Mouse (Mus musculus): Measurements from ENCODE around the gene Vhl.

Vhl gene

DNA sequence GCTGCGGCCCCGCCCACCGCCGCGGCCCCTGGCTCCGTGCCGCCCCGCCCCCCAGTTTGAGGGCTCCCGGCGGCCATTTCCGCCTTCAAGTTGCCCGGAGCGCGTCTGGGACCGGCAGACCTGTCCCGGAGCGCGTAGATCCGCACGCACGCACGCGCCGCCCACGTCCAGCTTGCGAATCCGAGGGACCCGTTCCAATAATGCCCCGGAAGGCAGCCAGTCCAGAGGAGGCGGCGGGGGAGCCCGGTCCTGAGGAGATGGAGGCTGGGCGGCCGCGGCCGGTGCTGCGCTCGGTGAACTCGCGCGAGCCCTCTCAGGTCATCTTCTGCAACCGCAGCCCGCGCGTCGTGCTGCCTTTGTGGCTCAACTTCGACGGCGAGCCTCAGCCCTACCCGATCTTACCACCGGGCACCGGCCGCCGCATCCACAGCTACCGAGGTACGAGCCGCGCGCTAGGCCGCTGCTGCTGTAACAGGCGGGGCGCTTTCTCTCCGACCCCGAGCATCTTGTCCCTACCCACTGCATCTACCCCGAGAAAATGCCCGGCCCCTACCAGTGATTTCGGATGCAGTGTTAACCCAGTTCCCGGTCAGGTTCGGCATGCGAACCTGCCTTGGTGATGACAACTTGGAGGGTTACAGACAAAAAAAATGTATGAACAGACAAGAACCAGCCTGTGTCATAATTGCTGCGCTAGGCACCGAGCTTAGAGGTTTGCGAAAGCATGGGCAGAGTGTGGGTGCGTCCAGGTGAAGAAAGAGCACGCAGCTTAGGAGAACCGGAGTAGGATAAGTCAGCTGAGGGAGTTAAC, at the start of gene Vhl:
Gene Vhl, plus strand, starts transcription at position 19 of the 811 bp plus-strand sequence.
- peak; percentile 81 for DNase-seq (ENCODE audit: low spot score)

DNA sequence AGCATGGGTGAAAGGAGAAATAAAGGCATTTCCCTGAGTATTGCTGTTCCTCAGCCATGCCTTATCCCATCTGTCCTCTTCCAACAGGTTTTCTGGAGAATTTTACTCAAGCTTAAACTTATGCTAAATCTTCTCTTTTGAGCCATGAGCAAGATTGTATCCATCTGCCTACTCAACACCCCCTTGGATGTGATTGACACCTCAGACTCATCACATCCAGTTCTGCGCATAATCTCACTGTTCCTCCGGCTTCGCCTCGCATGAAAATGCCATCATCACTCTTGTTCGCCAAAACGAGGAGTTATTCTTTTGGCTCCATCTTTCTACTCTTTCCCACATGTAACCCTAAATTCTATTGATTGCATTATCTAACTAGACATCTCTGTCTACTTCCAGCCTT, 47.7 kb upstream of the Vhl start:
- no peak for DNase-seq (ENCODE audit: low spot score)

DNA sequence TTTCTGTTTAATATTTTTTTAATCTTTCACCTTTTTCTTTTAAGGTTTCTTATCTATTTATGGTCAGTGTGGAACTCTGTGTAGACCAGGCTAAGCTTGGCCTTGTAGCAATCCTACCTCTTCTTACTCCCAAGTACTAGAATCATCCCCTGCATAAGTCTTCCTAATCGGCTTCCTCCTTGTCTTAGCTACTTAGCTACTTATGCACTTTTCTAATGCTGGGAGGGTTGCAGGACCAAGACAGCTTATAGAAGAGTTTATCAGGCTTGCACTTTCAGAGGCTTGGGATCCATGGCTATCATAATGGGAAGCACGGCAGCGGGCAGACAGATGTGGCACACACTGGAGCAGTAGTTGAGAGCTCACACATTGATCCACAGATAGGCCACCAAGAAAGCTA, 44.5 kb upstream of the Vhl start:
- DNase-seq (ENCODE audit: low spot score), result no peak

DNA sequence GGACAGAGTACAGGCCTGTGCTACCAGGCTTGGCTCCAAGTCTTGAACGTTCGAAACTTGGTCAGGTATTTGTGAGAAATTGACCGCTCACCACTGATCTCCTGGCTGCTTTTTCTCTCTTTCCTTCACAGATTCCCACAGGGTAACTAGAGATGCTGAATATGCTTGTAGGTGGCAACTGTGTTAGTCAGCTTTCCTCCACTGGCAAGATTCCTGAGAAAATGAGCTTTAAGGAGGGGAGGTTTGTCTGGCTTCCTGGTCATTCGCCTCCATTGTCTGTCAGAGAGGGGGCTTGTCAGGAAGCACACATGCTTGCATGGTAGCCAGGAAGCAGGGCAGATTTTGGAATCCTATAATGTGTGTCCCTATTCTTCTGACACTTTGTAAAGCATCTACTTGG, 40.7 kb upstream of the Vhl start:
- DNase-seq (ENCODE audit: low spot score), result no peak

DNA sequence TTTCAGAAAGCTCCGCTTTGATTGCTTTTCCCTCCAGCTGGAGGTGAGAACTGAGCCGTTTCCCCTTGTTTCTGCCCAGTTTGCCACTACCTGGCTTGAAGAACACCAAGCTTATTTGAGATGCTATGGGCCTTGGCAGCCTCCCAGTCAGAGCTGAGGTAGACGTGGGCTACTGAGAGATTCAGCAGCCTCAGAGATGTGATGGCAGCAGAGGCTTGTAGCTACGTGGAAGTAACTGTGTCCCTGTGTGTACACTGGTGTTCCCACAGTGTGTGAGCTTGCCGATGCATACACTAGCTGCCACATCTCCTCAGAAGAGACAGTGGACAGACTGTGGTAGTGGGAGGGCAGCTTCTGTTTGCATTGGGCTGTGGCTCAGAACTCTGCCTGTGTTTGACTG, 38.7 kb upstream of the Vhl start:
- DNase-seq (ENCODE audit: low spot score), result no peak

DNA sequence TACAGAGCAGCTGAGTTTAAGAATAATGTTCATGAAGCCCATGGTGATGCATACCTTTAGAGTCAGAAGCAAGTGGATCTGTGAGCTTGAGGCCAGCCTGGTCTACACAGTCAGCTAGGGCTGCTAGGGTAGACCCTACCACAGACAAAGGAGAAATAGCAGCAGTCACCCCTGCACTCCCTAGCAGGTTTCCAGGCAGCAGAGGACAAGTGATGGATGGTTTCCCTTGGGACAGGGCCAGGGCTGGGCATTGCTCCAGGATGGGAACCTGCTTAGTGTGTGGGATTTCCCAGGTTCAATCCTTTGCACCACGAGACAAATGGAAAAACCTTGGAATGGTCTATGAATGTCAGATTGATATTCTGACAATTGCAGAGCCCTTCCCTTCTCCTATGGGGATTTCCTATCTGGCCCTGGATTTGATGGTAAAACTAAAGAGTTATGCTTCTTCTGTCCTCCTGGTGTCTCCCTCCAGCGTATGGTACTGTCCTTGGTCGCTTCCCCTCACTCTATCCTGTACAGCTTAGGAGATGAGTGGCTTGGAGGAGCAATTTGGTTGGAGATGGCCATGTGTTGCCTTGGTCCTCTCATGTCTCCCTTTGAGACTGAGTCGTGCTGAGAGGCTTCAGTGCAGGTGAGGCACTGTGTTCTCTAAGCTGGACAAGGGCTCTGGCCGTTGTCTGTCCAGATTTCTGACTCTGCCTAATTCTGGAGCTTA, 37.1 kb upstream of the Vhl start:
- peak; percentile 49 for DNase-seq (ENCODE audit: low spot score)

DNA sequence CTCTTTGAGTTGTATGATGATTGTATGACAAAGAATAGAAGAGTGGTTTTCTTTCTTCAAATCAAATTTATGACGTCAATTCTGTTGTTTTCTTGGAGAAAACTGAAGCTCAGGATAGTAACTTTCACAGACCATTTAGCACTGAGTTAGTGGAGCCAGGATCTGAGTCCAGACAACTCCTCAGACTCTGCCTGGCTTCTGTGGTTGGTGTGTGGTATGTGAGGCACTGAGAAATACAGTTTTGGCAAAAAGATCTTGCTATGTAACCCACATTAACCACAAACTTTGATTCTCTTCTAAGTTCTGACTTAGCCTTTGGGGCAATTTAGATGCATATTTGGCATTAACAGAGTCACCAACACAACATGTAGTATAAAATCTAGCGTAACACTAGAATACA, 31.1 kb upstream of the Vhl start:
- DNase-seq (ENCODE audit: low spot score), result no peak

DNA sequence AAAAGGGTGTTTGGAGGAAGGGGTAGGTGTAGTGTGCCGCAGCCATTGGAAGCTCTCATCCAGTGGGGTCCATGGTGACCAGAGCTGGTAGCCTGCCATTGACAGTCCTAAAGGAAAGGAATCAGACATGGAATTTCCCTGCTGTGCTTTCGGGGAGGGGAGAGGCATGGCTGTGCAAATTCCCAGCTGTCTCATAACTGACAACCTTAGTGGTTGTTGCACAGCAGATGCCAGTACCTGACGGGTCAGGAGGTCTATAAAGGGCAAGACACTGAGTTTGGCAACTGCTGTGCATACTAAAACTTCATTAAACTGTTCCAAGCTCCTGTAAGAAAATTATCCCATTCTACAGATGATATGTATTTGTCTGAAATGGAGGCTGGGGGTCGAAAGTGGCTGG, 25.8 kb upstream of the Vhl start:
- no peak for DNase-seq (ENCODE audit: low spot score)

DNA sequence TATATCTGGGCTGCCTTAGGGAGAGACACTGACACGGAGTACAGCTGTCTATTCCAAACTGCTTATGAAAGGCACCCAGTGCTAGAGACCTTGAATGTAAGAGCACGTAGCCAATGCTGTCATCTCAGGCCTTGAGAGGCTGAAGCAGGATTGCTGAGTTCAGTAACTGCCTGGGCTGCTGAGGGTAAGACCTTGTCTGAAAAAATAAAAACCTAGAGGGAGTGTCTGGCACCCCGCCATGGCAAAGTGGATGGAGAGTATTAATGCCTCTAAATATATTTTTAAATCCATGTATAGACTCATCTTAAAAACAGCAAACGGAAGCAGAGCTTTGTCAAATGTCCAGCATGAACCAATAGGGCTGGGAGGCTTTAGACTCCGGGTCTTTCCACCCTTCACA, 23.9 kb upstream of the Vhl start:
- DNase-seq (ENCODE audit: low spot score), result no peak

DNA sequence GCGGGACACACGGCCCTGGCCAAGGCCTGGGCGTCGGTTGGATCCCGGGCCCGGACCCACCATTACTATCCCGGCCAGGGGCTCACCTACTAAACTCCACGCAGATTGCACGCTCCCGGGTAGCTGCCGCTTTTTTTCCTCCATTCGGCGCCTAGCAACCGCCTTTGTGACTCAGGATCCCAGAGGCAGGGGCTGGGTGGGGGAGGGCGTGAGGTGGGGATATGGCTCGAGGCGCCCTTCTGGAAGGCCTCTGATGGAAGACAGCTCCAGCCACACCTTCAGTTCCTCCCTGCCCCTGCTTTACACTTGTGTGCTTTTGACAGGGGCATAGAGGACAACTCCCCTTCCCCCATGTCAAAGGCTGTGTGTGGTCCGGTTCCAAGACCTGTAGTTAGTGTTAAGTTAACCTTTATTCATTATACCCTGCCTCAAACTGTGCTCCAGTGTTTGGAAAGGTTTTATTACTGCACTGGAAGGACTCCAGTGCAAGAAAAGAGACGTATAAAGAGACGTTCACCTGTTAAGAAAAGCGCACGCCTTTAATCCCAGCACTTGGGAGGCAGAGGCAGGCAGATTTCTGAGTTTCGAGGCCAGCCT, 23.1 kb upstream of the Vhl start, which contains the start of gene Fancd2os:
Gene Fancd2os, minus strand, starts transcription at position 173 of the 597 bp plus-strand sequence.
- DNase-seq (ENCODE audit: low spot score), result no peak

DNA sequence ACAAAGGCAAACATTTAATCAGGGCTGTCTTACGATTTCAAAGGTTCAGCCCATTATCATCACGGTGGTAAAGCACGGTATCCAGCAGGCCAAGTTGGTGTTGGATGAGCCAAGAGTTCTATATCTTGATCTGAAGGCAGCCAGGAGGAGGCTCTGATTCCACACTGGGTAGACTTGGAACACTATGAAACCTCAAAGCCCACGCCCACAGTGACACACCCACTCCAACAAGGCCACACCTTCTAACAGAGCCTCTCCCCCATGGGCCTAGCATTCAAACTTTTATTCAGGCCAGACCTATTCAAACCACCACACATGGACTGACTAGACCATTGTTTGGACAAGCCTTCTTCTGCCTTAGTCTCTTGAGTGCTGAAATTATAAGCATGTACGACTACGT, 20.9 kb upstream of the Vhl start:
- DNase-seq (ENCODE audit: low spot score), result no peak

DNA sequence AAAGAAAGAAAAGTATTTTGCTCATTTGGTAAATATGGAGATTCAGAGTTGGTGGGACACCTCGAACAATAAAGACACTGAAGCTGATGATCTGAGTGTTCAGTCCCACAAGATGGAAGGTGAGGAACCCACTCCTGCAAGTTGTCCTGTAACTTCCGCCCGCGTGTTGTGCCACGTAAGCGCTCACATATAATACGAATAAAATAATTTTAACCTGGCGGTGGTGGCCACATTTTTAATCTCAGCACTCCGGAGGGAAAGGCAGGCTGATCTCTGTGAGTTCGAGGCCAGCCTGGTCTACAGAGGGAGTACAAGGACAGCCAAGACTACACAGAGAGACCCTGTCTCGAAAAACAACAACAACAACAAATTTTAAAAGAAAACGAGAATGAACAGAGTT, 19.8 kb upstream of the Vhl start:
- DNase-seq (ENCODE audit: low spot score), result no peak

DNA sequence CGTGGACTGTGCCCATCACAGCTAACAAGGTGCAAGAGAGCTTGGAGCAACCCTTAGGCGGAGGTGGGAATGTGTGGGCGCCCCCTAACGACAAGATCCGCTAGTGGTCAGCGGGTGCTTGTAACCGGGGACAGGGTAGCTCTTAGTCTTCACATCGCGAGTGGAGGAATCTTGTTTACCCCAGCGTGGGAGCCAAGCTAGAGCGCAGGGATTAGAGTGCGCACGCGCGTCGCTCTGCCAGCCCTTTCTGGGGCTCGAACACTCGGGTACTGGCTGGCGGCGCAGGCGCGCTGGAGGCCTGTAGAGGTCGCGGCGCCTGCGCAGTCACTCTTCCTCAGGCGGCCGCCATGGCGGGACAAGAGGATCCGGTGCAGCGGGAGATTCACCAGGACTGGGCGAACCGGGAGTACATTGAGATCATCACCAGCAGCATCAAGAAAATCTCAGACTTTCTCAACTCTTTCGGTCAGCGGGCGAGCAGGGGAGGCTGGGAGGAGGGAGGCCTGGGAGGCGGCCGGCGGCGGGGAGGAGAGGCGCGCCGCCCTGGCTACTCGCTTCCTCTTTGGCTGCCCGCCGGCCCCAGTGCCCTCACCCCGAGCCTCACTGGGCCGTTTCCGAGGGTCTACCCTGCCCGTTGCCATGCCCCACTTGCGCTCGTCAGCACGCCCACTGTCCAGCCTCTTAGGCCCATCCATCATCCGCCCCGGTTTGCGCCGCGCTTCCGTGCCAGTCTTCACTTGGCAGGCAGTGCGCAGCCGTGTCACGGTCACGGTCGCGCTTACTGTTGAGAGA, 19.1 kb upstream of the Vhl start, which contains the start of gene Brk1:
Gene Brk1, plus strand, starts transcription at position 341 of the 792 bp plus-strand sequence.
- DNase-seq (ENCODE audit: low spot score), result peak; percentile 79

DNA sequence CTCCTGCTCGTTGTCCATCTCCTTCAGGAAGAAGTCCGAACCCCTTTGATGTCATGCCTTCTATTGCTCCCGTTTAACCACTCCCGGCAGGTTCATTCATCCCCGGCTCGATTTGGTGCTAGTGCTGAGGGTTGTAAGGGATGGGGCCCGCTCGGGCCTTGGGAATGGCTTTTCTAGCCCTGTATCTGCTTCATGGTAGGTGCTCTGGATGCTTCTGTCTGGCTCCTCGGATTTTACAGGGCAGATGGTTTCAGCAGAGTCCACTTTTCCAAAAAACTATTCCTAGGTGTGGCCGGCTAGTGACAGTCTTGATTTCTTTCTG, 18.6 kb upstream of the Vhl start:
- DNase-seq (ENCODE audit: low spot score), result no peak

DNA sequence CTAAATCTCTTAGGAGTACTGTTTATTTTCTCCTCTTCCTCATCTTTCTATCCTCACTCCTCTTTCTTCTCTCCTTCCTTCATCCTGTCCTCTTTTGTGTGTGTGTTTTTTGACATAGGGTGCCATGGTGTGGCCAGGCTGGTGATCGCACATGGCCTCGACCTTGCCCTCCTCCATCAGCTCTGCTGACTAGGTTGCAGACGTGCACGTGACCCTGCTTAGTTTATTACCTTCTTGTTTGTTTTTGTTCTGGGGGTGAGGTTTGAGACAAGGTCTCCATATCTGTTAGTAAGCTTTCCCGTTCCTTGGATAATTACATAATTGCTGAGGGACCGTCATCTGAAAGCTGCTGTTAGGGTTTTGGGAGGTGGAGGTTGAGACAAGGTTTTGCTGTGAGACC, 14.9 kb upstream of the Vhl start:
- DNase-seq (ENCODE audit: low spot score), result no peak

DNA sequence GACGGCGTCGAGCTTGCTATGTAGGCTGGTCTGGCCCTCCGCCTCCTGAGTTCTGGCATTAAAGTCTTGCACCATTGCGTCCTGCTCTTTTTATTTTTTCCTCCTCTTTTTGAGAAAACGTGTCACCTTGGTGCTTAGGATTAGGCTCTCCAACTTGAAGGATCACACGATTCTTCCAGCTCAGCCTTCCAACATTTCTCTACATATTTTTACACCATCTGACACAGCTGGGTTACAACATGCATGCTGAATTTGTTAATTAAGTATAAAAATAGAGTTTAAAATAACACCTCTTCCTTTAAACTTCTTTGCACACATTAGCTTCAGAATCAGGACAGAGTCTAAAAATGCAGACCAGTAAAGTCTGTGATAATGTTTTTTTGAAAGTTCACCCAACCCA, 14.5 kb upstream of the Vhl start:
- no peak for DNase-seq (ENCODE audit: low spot score)

DNA sequence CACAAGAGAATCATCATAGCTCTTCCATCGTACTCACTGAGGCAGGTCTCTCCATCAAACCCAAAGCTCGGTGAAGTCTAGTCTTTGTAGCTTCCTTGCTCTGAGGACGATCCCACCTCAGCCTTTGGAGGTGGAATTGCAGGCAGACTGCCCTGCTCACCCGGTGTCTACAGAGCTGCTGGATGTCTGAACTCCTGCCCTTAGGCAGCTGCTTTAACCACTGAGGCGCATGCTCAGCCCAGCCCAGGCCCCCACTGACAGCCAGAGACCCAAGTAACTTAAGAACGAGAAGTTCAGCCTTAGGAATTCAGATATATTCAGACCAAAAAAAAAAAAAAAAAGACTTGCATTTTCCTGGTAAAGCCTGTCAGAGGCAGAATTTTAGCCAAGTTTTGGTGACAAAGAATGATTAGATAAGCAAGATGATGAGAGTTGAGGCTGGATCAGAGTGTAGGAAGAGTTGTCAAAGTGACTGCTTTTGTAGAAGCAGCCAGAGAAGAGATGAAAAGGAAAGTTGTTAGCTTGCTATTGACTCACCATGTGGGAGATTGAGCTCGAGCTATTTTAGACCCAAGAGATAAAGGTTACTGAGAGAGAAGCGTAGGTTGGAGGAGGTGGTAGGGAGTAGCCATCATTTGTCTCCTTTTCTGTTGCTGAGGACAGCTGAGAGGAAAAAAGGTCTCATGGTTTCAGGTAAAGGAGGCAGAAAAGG, 11.3 kb upstream of the Vhl start:
- no peak for DNase-seq (ENCODE audit: low spot score)

DNA sequence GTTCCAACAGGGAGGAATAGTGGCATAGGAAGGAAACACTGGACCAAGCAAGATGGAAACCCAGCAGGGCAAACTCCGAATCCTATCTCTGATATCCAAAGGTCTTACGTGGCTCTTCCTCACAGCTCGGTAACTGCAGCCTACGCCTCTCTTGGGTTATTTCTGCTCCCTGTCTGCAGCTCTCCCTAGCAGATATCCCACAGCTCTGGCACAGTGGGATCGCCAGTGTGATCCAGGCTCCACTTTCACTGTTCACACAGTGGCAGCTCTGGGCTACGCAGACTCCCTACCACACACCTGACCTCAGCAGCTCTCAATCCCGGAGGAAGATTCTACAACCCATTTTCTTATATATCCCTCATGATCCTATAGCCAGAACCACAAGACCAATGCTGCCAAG, 9.6 kb upstream of the Vhl start:
- no peak for DNase-seq (ENCODE audit: low spot score)

DNA sequence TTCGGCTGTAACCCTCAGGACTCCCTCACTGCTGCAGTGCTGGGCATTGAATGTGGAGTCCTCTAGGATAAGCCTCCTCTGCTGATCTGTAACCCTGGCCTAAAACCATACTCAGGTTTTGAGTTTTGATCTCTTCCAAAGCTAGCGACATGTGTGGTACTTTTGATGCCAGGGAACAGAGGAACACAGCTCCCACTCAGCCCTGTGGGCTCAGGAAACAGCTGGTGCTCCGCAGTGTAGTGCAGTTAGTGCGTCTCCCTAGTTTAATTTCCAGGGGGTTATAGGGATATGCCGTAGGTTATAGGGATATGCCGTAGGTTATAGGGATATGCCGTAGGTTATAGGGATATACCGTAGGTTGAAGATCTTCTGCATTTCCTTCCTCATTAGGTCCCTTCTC, 8.8 kb upstream of the Vhl start:
- no peak for DNase-seq (ENCODE audit: low spot score)

DNA sequence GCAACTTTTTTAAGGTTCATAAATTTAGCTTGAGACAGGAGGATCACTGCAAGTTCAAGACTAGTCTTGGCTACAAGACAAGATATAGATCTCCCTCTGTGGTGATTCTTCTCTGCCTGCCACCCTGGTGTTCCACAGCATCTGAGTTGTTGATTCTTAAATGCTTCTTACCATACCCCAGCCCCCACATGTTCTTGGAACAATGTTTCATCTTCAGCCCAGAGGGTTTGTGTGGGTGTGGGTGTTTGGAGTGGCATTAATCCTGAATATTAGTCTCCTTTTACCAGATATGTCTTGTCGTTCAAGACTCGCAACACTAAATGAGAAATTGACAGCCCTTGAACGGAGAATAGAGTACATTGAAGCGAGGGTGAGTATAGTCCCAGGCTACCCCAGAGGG, 8.3 kb upstream of the Vhl start:
- no peak for DNase-seq (ENCODE audit: low spot score)

DNA sequence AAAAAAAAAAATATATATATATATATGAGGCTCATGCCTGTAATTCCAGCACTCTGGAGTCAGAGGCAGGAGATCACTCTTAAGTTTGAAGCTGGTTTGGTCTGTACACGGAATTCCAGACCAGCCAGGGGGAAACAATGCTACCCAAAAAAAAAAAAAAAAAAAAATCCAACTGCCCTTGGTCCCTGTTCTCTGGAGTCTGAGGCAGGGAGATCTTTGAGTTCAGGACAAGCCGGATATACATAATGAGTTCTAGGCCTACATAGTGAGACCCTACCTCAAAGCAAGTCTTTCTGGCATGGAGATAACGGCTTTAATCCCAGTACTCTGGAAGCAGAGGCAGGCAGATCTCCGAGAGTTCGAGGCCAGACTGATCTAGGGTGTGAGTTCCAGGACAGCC, 373 bp upstream of the Vhl start:
- DNase-seq (ENCODE audit: low spot score), result no peak
